Mouse (Mus musculus) lung, postnatal 0 days (tissue): ENCODE results near the gene Pecr.

Source experiments
- CTCF ChIP-seq: IDR thresholded peaks from 2 replicates; pipeline ENCODE4 v1.5.1; 2016; ENCODE audit warnings: antibody characterized with exemption, mild to moderate bottlenecking
- EP300 ChIP-seq: IDR thresholded peaks from 2 replicates; pipeline ENCODE4 v1.6.1; 2016; ENCODE audit warnings: antibody characterized with exemption, mild to moderate bottlenecking, control low read depth

GRCm38 (mm10) chr1:72243656-72244316 lies 40.3 kb downstream of the Pecr start:
- peak; percentile 20; the same call in 1 of the 2 replicates for TF ChIP-seq CTCF
- TF ChIP-seq EP300, result 0 out of 2 replicates have a peak, but pooled peaks have one; percentile 20
